ENCODE assay signal across 14 mouse cellular contexts in the genomic region with DNA sequence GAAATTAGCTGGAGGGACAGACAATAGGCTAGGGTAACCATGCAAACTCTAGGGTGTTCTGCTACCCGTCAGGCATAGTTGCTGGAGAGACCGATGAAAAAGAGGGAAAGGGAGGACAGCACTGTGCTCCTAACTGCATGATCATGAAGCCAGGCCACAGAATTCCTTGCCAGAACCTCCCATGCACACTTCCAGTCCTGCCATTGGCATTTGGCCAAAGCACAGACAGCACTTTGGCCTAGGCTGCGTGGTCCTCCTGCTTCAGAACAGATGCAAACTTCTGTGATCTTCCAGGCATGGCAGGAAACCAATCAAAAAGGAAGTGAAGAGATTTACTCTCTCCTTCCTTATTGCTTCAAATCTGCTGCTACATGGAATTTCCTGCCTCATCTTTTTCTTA. TPM values are rescaled to one million over a fixed set of nuclear protein-coding genes. Genes with fewer than 3 reads are reported as not detected.
DNase-seq lines count a peak whose midpoint lies in the region; ATAC-seq and TF ChIP-seq lines count a peak whose summit lies in the region.
"Had no signal": no experiment of that assay in that cellular context is flagged by ENCODE, and none has a peak within 500 bp of the region (broad histone marks: within the 10 kb centered on the region; RNA-seq: fewer than 3 reads in every experiment).

No protein-coding gene starts in this region.

- H3K9me3 ChIP-seq in intestine, embryonic 15.5 days, result no peaks in the 10 kb centered on the region
- no peaks in the 10 kb centered on the region for H3K9me3 ChIP-seq in intestine, postnatal 0 days (ENCODE audit: control insufficient read depth)
- no peaks in the 10 kb centered on the region for H3K9me3 ChIP-seq in stomach, embryonic 15.5 days
- no peaks in the 10 kb centered on the region for H3K9me3 ChIP-seq in stomach, postnatal 0 days (ENCODE audit: control insufficient read depth, low read length)
- H3K9me3 ChIP-seq in kidney, embryonic 14.5 days (ENCODE audit: control insufficient read depth, low read length), result no peaks in the 10 kb centered on the region
- H3K9me3 ChIP-seq: forebrain, embryonic 12.5 days; liver, embryonic 13.5 days had no signal

- no peak overlapping the region for H3K4me2 ChIP-seq in intestine, embryonic 15.5 days (replicated peaks)
- H3K4me2 ChIP-seq in intestine, postnatal 0 days (replicated peaks; ENCODE audit: low read depth), result no peak overlapping the region
- no peak overlapping the region for H3K4me2 ChIP-seq in stomach, embryonic 15.5 days
- H3K4me2 ChIP-seq in stomach, postnatal 0 days (replicated peaks; ENCODE audit: low read depth), result no peak overlapping the region
- no peak overlapping the region for H3K4me2 ChIP-seq in kidney, embryonic 14.5 days (replicated peaks; ENCODE audit: low read depth, low read length)
- H3K4me2 ChIP-seq: forebrain, embryonic 12.5 days; liver, embryonic 13.5 days had no signal

- ATAC-seq in intestine, embryonic 15.5 days, result peak; percentile 41; the same call in 1 of the 2 replicates
- no peak for ATAC-seq in intestine, postnatal 0 days
- peak; percentile 27; the same call in 1 of the 2 replicates for ATAC-seq in stomach, embryonic 15.5 days (ENCODE audit: insufficient read depth, low FRiP score, low read depth)
- ATAC-seq in stomach, postnatal 0 days (ENCODE audit: low FRiP score, low TSS enrichment), result no peak
- peak; percentile 82; the same call in 1 of the 2 replicates for ATAC-seq in kidney, embryonic 14.5 days (ENCODE audit: low FRiP score, low TSS enrichment)

- H3K27me3 ChIP-seq in intestine, embryonic 15.5 days (replicated peaks), result no peaks in the 10 kb centered on the region
- no peaks in the 10 kb centered on the region for H3K27me3 ChIP-seq in intestine, postnatal 0 days (replicated peaks; ENCODE audit: control insufficient read depth, insufficient read depth, low read length)
- no peaks in the 10 kb centered on the region for H3K27me3 ChIP-seq in stomach, embryonic 15.5 days (replicated peaks)
- H3K27me3 ChIP-seq in stomach, postnatal 0 days (ENCODE audit: control insufficient read depth, insufficient read depth, low read length), result no peaks in the 10 kb centered on the region
- no peaks in the 10 kb centered on the region for H3K27me3 ChIP-seq in kidney, embryonic 14.5 days (ENCODE audit: control insufficient read depth, insufficient read depth, low read length)
- H3K27me3 ChIP-seq: CH12.LX; forebrain, embryonic 12.5 days; liver, embryonic 13.5 days had no signal

- no peak overlapping the region for H3K27ac ChIP-seq in intestine, embryonic 15.5 days
- no peak overlapping the region for H3K27ac ChIP-seq in intestine, postnatal 0 days (ENCODE audit: low read depth, low read length)
- no peak overlapping the region for H3K27ac ChIP-seq in stomach, embryonic 15.5 days
- no peak overlapping the region for H3K27ac ChIP-seq in stomach, postnatal 0 days (replicated peaks)
- no peak overlapping the region for H3K27ac ChIP-seq in kidney, embryonic 14.5 days (ENCODE audit: low read depth, low read length)
- H3K27ac ChIP-seq: forebrain, embryonic 12.5 days; liver, embryonic 13.5 days had no signal

- H3K4me1 ChIP-seq in intestine, embryonic 15.5 days (replicated peaks), result no peaks in the 10 kb centered on the region
- H3K4me1 ChIP-seq in intestine, postnatal 0 days (replicated peaks; ENCODE audit: control insufficient read depth, insufficient read depth, low read length), result no peaks in the 10 kb centered on the region
- no peaks in the 10 kb centered on the region for H3K4me1 ChIP-seq in stomach, embryonic 15.5 days
- no peaks in the 10 kb centered on the region for H3K4me1 ChIP-seq in stomach, postnatal 0 days (replicated peaks; ENCODE audit: control insufficient read depth, insufficient read depth)
- no peaks in the 10 kb centered on the region for H3K4me1 ChIP-seq in kidney, embryonic 14.5 days (ENCODE audit: control insufficient read depth, insufficient read depth, low read length)
- H3K4me1 ChIP-seq: forebrain, embryonic 12.5 days; liver, embryonic 13.5 days had no signal

- TF ChIP-seq EP300 in stomach, postnatal 0 days (optimal IDR thresholded peaks at IDR 0.05), result no peak

- H3K4me3 ChIP-seq in intestine, embryonic 15.5 days (replicated peaks), result no peak overlapping the region
- H3K4me3 ChIP-seq in intestine, postnatal 0 days (ENCODE audit: low read depth, low read length), result no peak overlapping the region
- H3K4me3 ChIP-seq in stomach, embryonic 15.5 days (replicated peaks), result no peak overlapping the region
- no peak overlapping the region for H3K4me3 ChIP-seq in stomach, postnatal 0 days (ENCODE audit: low read depth, low read length)
- no peak overlapping the region for H3K4me3 ChIP-seq in kidney, embryonic 14.5 days (ENCODE audit: low read length)
- H3K4me3 ChIP-seq: forebrain, embryonic 12.5 days; liver, embryonic 13.5 days had no signal

- no peak for TF ChIP-seq CTCF in intestine, postnatal 0 days (IDR thresholded peaks at IDR 0.05; ENCODE audit: low read depth)
- no peak for TF ChIP-seq CTCF in stomach, postnatal 0 days (IDR thresholded peaks at IDR 0.05; ENCODE audit: low read depth)

- H3K36me3 ChIP-seq in intestine, embryonic 15.5 days, result no peaks in the 10 kb centered on the region
- H3K36me3 ChIP-seq in intestine, postnatal 0 days (ENCODE audit: control insufficient read depth, insufficient read depth), result no peaks in the 10 kb centered on the region
- H3K36me3 ChIP-seq in stomach, embryonic 15.5 days, result no peaks in the 10 kb centered on the region
- H3K36me3 ChIP-seq in stomach, postnatal 0 days (ENCODE audit: control insufficient read depth, insufficient read depth, low read length), result no peaks in the 10 kb centered on the region
- no peaks in the 10 kb centered on the region for H3K36me3 ChIP-seq in kidney, embryonic 14.5 days (ENCODE audit: control insufficient read depth, insufficient read depth, low read length)
- H3K36me3 ChIP-seq: forebrain, embryonic 12.5 days; liver, embryonic 13.5 days had no signal

- no peak for DNase-seq in stomach, postnatal 0 days (ENCODE audit: low spot score)
- no peak for DNase-seq in layer of hippocampus, postnatal 14 days (ENCODE audit: low spot score in 2 of 2)
- no peak for DNase-seq in left cerebral cortex, postnatal 14 days (ENCODE audit: low spot score in 2 of 2)
- DNase-seq: liver, embryonic 13.5 days; retina, postnatal 1 day had no signal

- intact Hi-C loops in left cerebral cortex, postnatal 14 days (cut with DNase I), result no loop called here

- WGBS in intestine, embryonic 15.5 days, result 55% methylated on average over 3 of the region's 3 CpGs
- 61% methylated on average over 3 of the region's 3 CpGs for WGBS in intestine, postnatal 0 days
- 60% methylated on average over 3 of the region's 3 CpGs for whole genome bisulfite sequencing in stomach, embryonic 15.5 days
- 48% methylated on average over 3 of the region's 3 CpGs for WGBS in stomach, postnatal 0 days
- 56% methylated on average over 3 of the region's 3 CpGs for WGBS in kidney, embryonic 14.5 days

- no peak overlapping the region for H3K9ac ChIP-seq in intestine, embryonic 15.5 days
- H3K9ac ChIP-seq in intestine, postnatal 0 days (ENCODE audit: low read depth, low read length), result no peak overlapping the region
- no peak overlapping the region for H3K9ac ChIP-seq in stomach, embryonic 15.5 days
- no peak overlapping the region for H3K9ac ChIP-seq in stomach, postnatal 0 days (ENCODE audit: low read length)
- no peak overlapping the region for H3K9ac ChIP-seq in kidney, embryonic 14.5 days (ENCODE audit: low read depth, low read length)
- H3K9ac ChIP-seq: forebrain, embryonic 12.5 days; liver, embryonic 13.5 days had no signal

RNA-seq across cellular contexts. Expression of gene Olfr149, which starts 2.0 kb away (rescaled TPM):
- not detected in 2 replicates for polyA plus RNA-seq in intestine, embryonic 15.5 days (2015; fragmentation: Nextera tagmentation; extraction: Ambion mirVana)
- not detected in 2 replicates for polyA plus RNA-seq in intestine, postnatal 0 days (2015; fragmentation: Nextera tagmentation; extraction: Ambion mirVana)
- polyA plus RNA-seq in stomach, embryonic 15.5 days (2015; fragmentation: Nextera tagmentation; extraction: Ambion mirVana), result not detected in 2 replicates
- not detected in 2 replicates for polyA plus RNA-seq in stomach, postnatal 0 days (2015; fragmentation: Nextera tagmentation; extraction: Ambion mirVana)
- not detected in 2 replicates for polyA plus RNA-seq in kidney, embryonic 14.5 days (2014; fragmentation: Nextera tagmentation; extraction: Ambion mirVana)
- not detected for total RNA-seq in layer of hippocampus, postnatal 14 days (2021)
- not detected for total RNA-seq in left cerebral cortex, postnatal 14 days (2021)
- total RNA-seq: CH12.LX; layer of hippocampus, adult 18-20 months had no signal
- polyA plus RNA-seq: cortical plate, adult 2 months; forebrain, embryonic 12.5 days; heart, postnatal 0 days; liver, embryonic 13.5 days had no signal

RNA-seq across cellular contexts. Expression of gene Olfr965, which starts 2.2 kb away (rescaled TPM):
- polyA plus RNA-seq in intestine, embryonic 15.5 days (2015; fragmentation: Nextera tagmentation; extraction: Ambion mirVana), result not detected in 2 replicates
- polyA plus RNA-seq in intestine, postnatal 0 days (2015; fragmentation: Nextera tagmentation; extraction: Ambion mirVana), result not detected in 2 replicates
- not detected in 2 replicates for polyA plus RNA-seq in stomach, embryonic 15.5 days (2015; fragmentation: Nextera tagmentation; extraction: Ambion mirVana)
- polyA plus RNA-seq in stomach, postnatal 0 days (2015; fragmentation: Nextera tagmentation; extraction: Ambion mirVana), result not detected in 2 replicates
- polyA plus RNA-seq in kidney, embryonic 14.5 days (2014; fragmentation: Nextera tagmentation; extraction: Ambion mirVana), result not detected in 2 replicates
- not detected for total RNA-seq in layer of hippocampus, postnatal 14 days (2021)
- not detected for total RNA-seq in left cerebral cortex, postnatal 14 days (2021)
- total RNA-seq: CH12.LX; layer of hippocampus, adult 18-20 months had no signal
- polyA plus RNA-seq: cortical plate, adult 2 months; forebrain, embryonic 12.5 days; heart, postnatal 0 days; liver, embryonic 13.5 days had no signal

RNA-seq across cellular contexts. Expression of gene Olfr150, which starts 21.8 kb away (rescaled TPM):
- not detected in 2 replicates for polyA plus RNA-seq in intestine, embryonic 15.5 days (2015; fragmentation: Nextera tagmentation; extraction: Ambion mirVana)
- not detected in 2 replicates for polyA plus RNA-seq in intestine, postnatal 0 days (2015; fragmentation: Nextera tagmentation; extraction: Ambion mirVana)
- not detected in 2 replicates for polyA plus RNA-seq in stomach, embryonic 15.5 days (2015; fragmentation: Nextera tagmentation; extraction: Ambion mirVana)
- not detected in 2 replicates for polyA plus RNA-seq in stomach, postnatal 0 days (2015; fragmentation: Nextera tagmentation; extraction: Ambion mirVana)
- polyA plus RNA-seq in kidney, embryonic 14.5 days (2014; fragmentation: Nextera tagmentation; extraction: Ambion mirVana), result not detected in 2 replicates
- total RNA-seq in layer of hippocampus, postnatal 14 days (2021), result not detected
- not detected for total RNA-seq in left cerebral cortex, postnatal 14 days (2021)
- total RNA-seq: CH12.LX; layer of hippocampus, adult 18-20 months had no signal
- polyA plus RNA-seq: cortical plate, adult 2 months; forebrain, embryonic 12.5 days; heart, postnatal 0 days; liver, embryonic 13.5 days had no signal

RNA-seq across cellular contexts. Expression of gene Olfr967, which starts 37.1 kb away (rescaled TPM):
- not detected in 2 replicates for polyA plus RNA-seq in intestine, embryonic 15.5 days (2015; fragmentation: Nextera tagmentation; extraction: Ambion mirVana)
- polyA plus RNA-seq in intestine, postnatal 0 days (2015; fragmentation: Nextera tagmentation; extraction: Ambion mirVana), result not detected in 2 replicates
- polyA plus RNA-seq in stomach, embryonic 15.5 days (2015; fragmentation: Nextera tagmentation; extraction: Ambion mirVana), result not detected in 2 replicates
- not detected in 2 replicates for polyA plus RNA-seq in stomach, postnatal 0 days (2015; fragmentation: Nextera tagmentation; extraction: Ambion mirVana)
- not detected in 2 replicates for polyA plus RNA-seq in kidney, embryonic 14.5 days (2014; fragmentation: Nextera tagmentation; extraction: Ambion mirVana)
- total RNA-seq in layer of hippocampus, postnatal 14 days (2021), result not detected
- not detected for total RNA-seq in left cerebral cortex, postnatal 14 days (2021)
- total RNA-seq: CH12.LX; layer of hippocampus, adult 18-20 months had no signal
- polyA plus RNA-seq: cortical plate, adult 2 months; forebrain, embryonic 12.5 days; heart, postnatal 0 days; liver, embryonic 13.5 days had no signal

RNA-seq across cellular contexts. Expression of gene Olfr963, which starts 42.0 kb away (rescaled TPM):
- polyA plus RNA-seq in intestine, embryonic 15.5 days (2015; fragmentation: Nextera tagmentation; extraction: Ambion mirVana), result not detected in 2 replicates
- polyA plus RNA-seq in intestine, postnatal 0 days (2015; fragmentation: Nextera tagmentation; extraction: Ambion mirVana), result not detected in 2 replicates
- polyA plus RNA-seq in stomach, embryonic 15.5 days (2015; fragmentation: Nextera tagmentation; extraction: Ambion mirVana), result not detected in 2 replicates
- polyA plus RNA-seq in stomach, postnatal 0 days (2015; fragmentation: Nextera tagmentation; extraction: Ambion mirVana), result not detected in 2 replicates
- not detected in 2 replicates for polyA plus RNA-seq in kidney, embryonic 14.5 days (2014; fragmentation: Nextera tagmentation; extraction: Ambion mirVana)
- not detected for total RNA-seq in layer of hippocampus, postnatal 14 days (2021)
- total RNA-seq in left cerebral cortex, postnatal 14 days (2021), result not detected
- total RNA-seq: CH12.LX; layer of hippocampus, adult 18-20 months had no signal
- polyA plus RNA-seq: cortical plate, adult 2 months; forebrain, embryonic 12.5 days; heart, postnatal 0 days; liver, embryonic 13.5 days had no signal

Comparison
In these comparisons a context has a peak if more than half of its experiments do, and no peak if none do; other contexts are left out.
1. ATAC-seq: peak in intestine, embryonic 15.5 days (single experiment), stomach, embryonic 15.5 days (single experiment) and kidney, embryonic 14.5 days (single experiment); none in intestine, postnatal 0 days (single experiment) and stomach, postnatal 0 days (single experiment).